Mouse (Mus musculus): ENCODE measurements around the gene Itga9.

DNA sequence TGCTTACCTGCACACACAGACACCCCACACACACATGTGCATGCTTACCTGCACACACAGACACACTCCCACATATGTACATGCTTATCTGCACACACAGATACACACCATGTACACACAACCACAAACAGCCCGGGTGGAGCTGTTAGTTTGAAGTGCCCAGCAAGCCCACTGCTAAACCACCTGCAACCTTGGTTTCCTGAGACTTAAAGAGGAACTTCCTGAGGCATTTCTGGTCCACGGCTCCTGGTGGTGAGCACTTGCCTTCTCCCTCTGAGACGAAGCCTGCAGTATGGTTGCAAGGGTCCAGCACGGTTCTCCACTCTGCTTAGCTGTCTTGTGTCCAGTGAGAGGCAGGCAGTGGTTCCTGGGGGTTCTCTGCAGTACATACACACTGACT is 14.3 kb downstream of the Itga9 start:
- no peak for TF ChIP-seq CTCF (IDR thresholded peaks at IDR 0.05; ENCODE audit: insufficient read depth, low read depth, low read length)
- no peak for TF ChIP-seq POLR2A (IDR thresholded peaks at IDR 0.05; ENCODE audit: insufficient read depth, low read depth, low read length)

Data from olfactory bulb, adult 2 months (tissue).